Mouse (Mus musculus) heart, postnatal 0 days (tissue): ENCODE results near the gene Serpina16. TPM values are rescaled to one million over a fixed set of nuclear protein-coding genes. Genes with fewer than 3 reads are reported as not detected.
A peak's percentile ranks its signal among the peaks of the same experiment; 100 is the strongest.

ENCODE experiments used
- ATAC-seq: fragments of 200-750 bp; cut with Nextera tagmentation; 2 replicates; pipeline ENCODE4 v1.8.0; 2017; ENCODE audit warnings: low read depth, moderate number of reproducible peaks, moderate library complexity; ENCODE audit not compliant: insufficient read depth
- DNase-seq: peaks from one replicate; pipeline ENCODE4 v3.0.0-alpha.2; 2016; ENCODE audit warnings: low spot score
- H3K27ac ChIP-seq: fragments of 300-500 bp; sonication (generic); 2 replicates; pipeline ENCODE4 v1.5.1; 2014; ENCODE audit warnings: low read depth, mild to moderate bottlenecking
- H3K27me3 ChIP-seq: fragments of 300-500 bp; sonication (generic); 2 replicates; pipeline ENCODE4 v1.6.1; 2014; ENCODE audit warnings: low read length, mixed read lengths; ENCODE audit not compliant: control insufficient read depth, insufficient read depth
- H3K36me3 ChIP-seq: fragments of 300-500 bp; sonication (generic); replicated peaks from 2 replicates; pipeline ENCODE4 v1.6.1; 2014; ENCODE audit warnings: low read length, mixed read lengths; ENCODE audit not compliant: control insufficient read depth, insufficient read depth
- H3K4me1 ChIP-seq: fragments of 300-500 bp; sonication (generic); 2 replicates; pipeline ENCODE4 v1.6.1; 2014; ENCODE audit warnings: antibody characterized with exemption; ENCODE audit not compliant: control insufficient read depth, insufficient read depth
- H3K4me2 ChIP-seq: fragments of 300-500 bp; sonication (generic); 2 replicates; pipeline ENCODE4 v1.6.1; 2014; ENCODE audit warnings: low read depth, mild to moderate bottlenecking, low read length, moderate library complexity
- H3K4me3 ChIP-seq: fragments of 300-500 bp; sonication (generic); 2 replicates; pipeline ENCODE4 v1.5.1; 2014; ENCODE audit warnings: low read depth, low read length
- H3K9ac ChIP-seq: fragments of 300-500 bp; sonication (generic); replicated peaks from 2 replicates; pipeline ENCODE4 v1.6.1; 2014; ENCODE audit warnings: low read depth, low read length, mixed read lengths
- H3K9me3 ChIP-seq: fragments of 300-500 bp; sonication (generic); replicated peaks from 2 replicates; pipeline ENCODE4 v1.6.1; 2016; ENCODE audit warnings: low read length; ENCODE audit not compliant: control insufficient read depth
- CTCF ChIP-seq: IDR thresholded peaks from 2 replicates; pipeline ENCODE4 v1.5.1; 2016; ENCODE audit warnings: antibody characterized with exemption, control low read depth, low read depth
- EP300 ChIP-seq: IDR thresholded peaks from 2 replicates; pipeline ENCODE4 v1.6.1; 2016; ENCODE audit warnings: antibody characterized with exemption, low read depth
- WGBS: fragments of 180-500 bp; shearing (Covaris S2); extraction: QIAGEN DNeasy Blood & Tissue Kit; methylation state at CpG from one replicate; pipeline ENCODE4 v1.1.7; 2014; 5-methylcytosine and 5-hydroxymethylcytosine counted together
- polyA plus RNA-seq: library from polyadenylated mRNA; unstranded; fragments of >200 nt; fragmentation: Nextera tagmentation; extraction: Ambion mirVana; gene quantifications from 2 replicates; pipeline ENCODE4 v1.2.1, GENCODE M21; 2015
- total RNA-seq: library from RNA; depleted of rRNA; stranded (reverse); fragments of >200 nt; gene quantifications from 2 replicates; pipeline ENCODE4 v1.2.3, GENCODE M21; 2014; ENCODE audit warnings: low replicate concordance; rRNA removed

The Serpina16 gene
- total and polyA plus RNA-seq, 2 experiments from 2014 or later, result not detected

- WGBS, result 73% methylated on average over 3 of the region's 3 CpGs
- H3K4me2 ChIP-seq, result no peak overlapping the region
- no peaks in the 10 kb centered on the region for H3K9me3 ChIP-seq
- no peak for ATAC-seq
- no peak overlapping the region for H3K9ac ChIP-seq
- TF ChIP-seq CTCF, result no peak
- TF ChIP-seq EP300, result no peak
- H3K27me3 ChIP-seq, result no peaks in the 10 kb centered on the region
- no peak overlapping the region for H3K4me3 ChIP-seq
- no peaks in the 10 kb centered on the region for H3K36me3 ChIP-seq
- no peaks in the 10 kb centered on the region for H3K4me1 ChIP-seq
- DNase-seq, result no peak
- no peak overlapping the region for H3K27ac ChIP-seq
Measured at GRCm38 (mm10) chr12:103643818-103644217, 32.1 kb downstream of the Serpina16 start.

- H3K4me2 ChIP-seq, result no peak overlapping the region
- WGBS, result 0% methylated on average over 2 of the region's 2 CpGs
- no peak overlapping the region for H3K9ac ChIP-seq
- DNase-seq (peak; percentile 19), ATAC-seq (no peak)
- TF ChIP-seq CTCF (peak; percentile 89), EP300 (no peak)
- no peaks in the 10 kb centered on the region for H3K27me3 ChIP-seq
- no peak overlapping the region for H3K27ac ChIP-seq
- H3K4me3 ChIP-seq, result no peak overlapping the region
- H3K36me3 ChIP-seq, result no peaks in the 10 kb centered on the region
- no peaks in the 10 kb centered on the region for H3K9me3 ChIP-seq
- H3K4me1 ChIP-seq, result no peaks in the 10 kb centered on the region
Measured at GRCm38 (mm10) chr12:103643336-103643735, 32.6 kb downstream of the Serpina16 start.

GRCm38 (mm10) chr12:103635846-103636245 lies 40.1 kb downstream of the Serpina16 start:
- TF ChIP-seq CTCF (no peak), EP300 (no peak)
- WGBS, result 74% methylated on average over 2 of the region's 2 CpGs
- no peak overlapping the region for H3K4me3 ChIP-seq
- no peak for ATAC-seq
- no peaks in the 10 kb centered on the region for H3K4me1 ChIP-seq
- no peaks in the 10 kb centered on the region for H3K9me3 ChIP-seq
- no peaks in the 10 kb centered on the region for H3K36me3 ChIP-seq
- H3K4me2 ChIP-seq, result no peak overlapping the region
- DNase-seq, result no peak
- no peak overlapping the region for H3K27ac ChIP-seq
- no peaks in the 10 kb centered on the region for H3K27me3 ChIP-seq
- H3K9ac ChIP-seq, result no peak overlapping the region

GRCm38 (mm10) chr12:103634430-103634829 lies 41.5 kb downstream of the Serpina16 start:
- WGBS, result 69% methylated on average over 2 of the region's 2 CpGs
- H3K4me1 ChIP-seq, result no peaks in the 10 kb centered on the region
- H3K9me3 ChIP-seq, result no peaks in the 10 kb centered on the region
- H3K27me3 ChIP-seq, result no peaks in the 10 kb centered on the region
- no peak for ATAC-seq
- TF ChIP-seq EP300, result no peak
- TF ChIP-seq CTCF, result no peak
- no peak overlapping the region for H3K9ac ChIP-seq
- no peaks in the 10 kb centered on the region for H3K36me3 ChIP-seq
- no peak overlapping the region for H3K4me3 ChIP-seq
- no peak overlapping the region for H3K4me2 ChIP-seq
- no peak overlapping the region for H3K27ac ChIP-seq
- no peak for DNase-seq

- Histone ChIP-seq H3K27ac (no peak within 1 kb of the TSS), H3K4me3 (no peak within 1 kb of the TSS), H3K9me3 (no peaks in the 10 kb centered on the region), H3K9ac (no peak within 1 kb of the TSS), H3K4me2 (no peak within 1 kb of the TSS), H3K4me1 (no peaks in the 10 kb centered on the region), H3K36me3 (no peaks in the 10 kb centered on the region), H3K27me3 (no peaks in the 10 kb centered on the region)
- TF ChIP-seq CTCF (no peak), EP300 (no peak)
- DNase-seq (no peak), ATAC-seq (no peak)
- WGBS, result 59% methylated on average over 3 of the region's 3 CpGs
Measured at GRCm38 (mm10) chr12:103631203-103631612, 44.7 kb downstream of the Serpina16 start, which contains the start of gene Serpina10. Gene Serpina10, minus strand, starts transcription at chr12:103631444.

Other genes with a start within 250 kb of the Serpina16 start
- 39.5 and 47.2 TPM in 2 replicates for gene Ifi27, start 241.9 kb downstream of the Serpina16 start, total RNA-seq
- 30.4 and 30.8 TPM in 2 replicates for gene Ifi27, start 241.9 kb downstream of the Serpina16 start, polyA plus RNA-seq
- 65.8 and 156 TPM in 2 replicates for gene Ifi27l2a, start 232.5 kb downstream of the Serpina16 start, total RNA-seq
- 51.0 and 68.2 TPM in 2 replicates for gene Ifi27l2a, start 232.5 kb downstream of the Serpina16 start, polyA plus RNA-seq
- not detected in 2 replicates for gene Ifi27l2b, start 218.9 kb downstream of the Serpina16 start, total RNA-seq
- gene Ifi27l2b, start 218.9 kb downstream of the Serpina16 start, polyA plus RNA-seq, result 0.29 and 0.63 TPM in 2 replicates
- gene Ppp4r4, start 143.9 kb downstream of the Serpina16 start, total RNA-seq, result 1.1 TPM in 1 of 2 replicates, not detected in the other
- gene Ppp4r4, start 143.9 kb downstream of the Serpina16 start, polyA plus RNA-seq, result 0.05 and 0.12 TPM in 2 replicates
- not detected in 2 replicates for gene Serpina10, start 44.7 kb downstream of the Serpina16 start, total RNA-seq
- gene Serpina10, start 44.7 kb downstream of the Serpina16 start, polyA plus RNA-seq, result not detected in 2 replicates
- not detected in 2 replicates for gene Serpina6, start 18.9 kb downstream of the Serpina16 start, total RNA-seq
- not detected in 2 replicates for gene Serpina6, start 18.9 kb downstream of the Serpina16 start, polyA plus RNA-seq
- gene Serpina1f, start 19.4 kb upstream of the Serpina16 start, total RNA-seq, result not detected in 2 replicates
- gene Serpina1f, start 19.4 kb upstream of the Serpina16 start, polyA plus RNA-seq, result not detected in 2 replicates
- gene Serpina1d, start 97.5 kb upstream of the Serpina16 start, total RNA-seq, result 0.73 TPM in 1 of 2 replicates, not detected in the other
- 0.11 TPM in 1 of 2 replicates, not detected in the other for gene Serpina1d, start 97.5 kb upstream of the Serpina16 start, polyA plus RNA-seq
- gene Serpina1b, start 154.2 kb upstream of the Serpina16 start, total RNA-seq, result 2.7 and 4.0 TPM in 2 replicates
- gene Serpina1b, start 154.2 kb upstream of the Serpina16 start, polyA plus RNA-seq, result 0.11 and 0.23 TPM in 2 replicates
- 0.88 and 7.1 TPM in 2 replicates for gene Serpina1a, start 187.4 kb upstream of the Serpina16 start, total RNA-seq
- gene Serpina1a, start 187.4 kb upstream of the Serpina16 start, polyA plus RNA-seq, result 0.08 TPM in 1 of 2 replicates, not detected in the other
- not detected in 2 replicates for gene Serpina1c, start 228.7 kb upstream of the Serpina16 start, total RNA-seq
- gene Serpina1c, start 228.7 kb upstream of the Serpina16 start, polyA plus RNA-seq, result not detected in 2 replicates